Comparison of ENCODE assay signal across 8 mouse cellular contexts in the genomic region with DNA sequence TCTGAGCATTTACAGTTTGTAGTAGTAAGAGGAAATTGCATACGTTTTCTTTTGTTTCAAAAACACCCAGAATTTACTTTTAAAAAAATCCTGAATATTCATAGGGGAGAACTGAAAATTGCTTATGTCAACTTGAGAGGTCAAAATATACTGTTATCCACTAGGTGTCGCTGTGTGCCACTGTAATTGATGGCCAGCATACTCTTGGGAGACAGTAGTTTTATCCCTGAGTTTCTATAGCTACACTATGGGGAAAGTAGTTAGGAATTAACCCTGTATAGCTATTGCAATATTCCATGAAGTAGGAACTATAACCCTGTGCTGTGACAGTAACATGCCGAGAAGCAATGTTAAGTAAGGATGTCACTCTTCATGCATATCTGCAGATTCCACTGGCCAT. TPM values are rescaled to one million over a fixed set of nuclear protein-coding genes. Genes with fewer than 3 reads are reported as not detected.
DNase-seq lines count a peak whose midpoint lies in the region; ATAC-seq and TF ChIP-seq lines count a peak whose summit lies in the region.

No protein-coding gene starts in this region.

- H3K36me3 ChIP-seq in lung, postnatal 0 days (ENCODE audit: insufficient read depth, low read length) = no peaks in the 10 kb centered on the region

- H3K4me2 ChIP-seq in lung, postnatal 0 days (replicated peaks; ENCODE audit: low read depth, low read length) = no peak overlapping the region

- TF ChIP-seq EP300 in lung, postnatal 0 days (IDR thresholded peaks at IDR 0.05) = no peak

- TF ChIP-seq CTCF in lung, postnatal 0 days (IDR thresholded peaks at IDR 0.05) = peak; percentile 78

- WGBS in lung, postnatal 0 days = 26% methylated on average over 3 of the region's 3 CpGs

- no peak overlapping the region for H3K9ac ChIP-seq in lung, postnatal 0 days (replicated peaks; ENCODE audit: low read depth)

- H3K27me3 ChIP-seq in lung, postnatal 0 days (replicated peaks; ENCODE audit: insufficient read depth, low read length) = no peaks in the 10 kb centered on the region

- intact Hi-C loops in heart, postnatal 14 days (cut with DNase I) = loop anchor here (5.0 kb wide), 2 partner anchors 45 to 180 kb away; no protein-coding TSS in a partner anchor

- DNase-seq in gastrocnemius, adult 18-20 months (ENCODE audit: low spot score) = peak; percentile 36
- DNase-seq in gastrocnemius, postnatal 25 days = no peak
- DNase-seq in right cerebral cortex, adult 18-20 months = peak; percentile 25
- DNase-seq in right cerebral cortex, postnatal 36 days (ENCODE audit: low spot score in 2 of 2) = no peak
- peak; percentile 8 for DNase-seq in c-Kit-negative CD71-positive TER-119-positive erythroid progenitor cells, embryonic 14.5 days (ENCODE audit: low read depth, low spot score)
- DNase-seq in heart, postnatal 14 days = peak; percentile 23 to 57
- DNase-seq in lung, postnatal 0 days (ENCODE audit: low spot score) = peak; percentile 44
- DNase-seq in skeletal muscle tissue, adult 2 months (ENCODE audit: low read depth, low spot score) = peak; percentile 17

- H3K4me3 ChIP-seq in lung, postnatal 0 days (ENCODE audit: low read depth, low read length) = no peak overlapping the region

- no peaks in the 10 kb centered on the region for H3K9me3 ChIP-seq in lung, postnatal 0 days (ENCODE audit: low read length)

- no peaks in the 10 kb centered on the region for H3K4me1 ChIP-seq in lung, postnatal 0 days (ENCODE audit: insufficient read depth, low read depth, low read length)

- ATAC-seq in lung, postnatal 0 days = no peak

- no peak overlapping the region for H3K27ac ChIP-seq in lung, postnatal 0 days (ENCODE audit: low read length)

RNA-seq across cellular contexts. Expression of a gene that starts 20.5 kb away (rescaled TPM):
- total RNA-seq in gastrocnemius, adult 18-20 months (2021) = not detected
- under 1 TPM in 1 of 2 experiments, not detected in 1; 0.16 TPM for total RNA-seq in gastrocnemius, postnatal 25 days (2021)
- total RNA-seq in heart, postnatal 14 days (2021) = not detected
- polyA plus RNA-seq in lung, postnatal 0 days (2015; fragmentation: Nextera tagmentation; extraction: Ambion mirVana) = not detected in 2 replicates

RNA-seq across cellular contexts. Expression of a gene that starts 51.4 kb away (rescaled TPM):
- under 1 TPM in 1 of 2 experiments, not detected in 1; 0.11 TPM for total RNA-seq in gastrocnemius, adult 18-20 months (2021)
- total RNA-seq in gastrocnemius, postnatal 25 days (2021) = not detected
- under 1 TPM in 1 of 2 experiments, not detected in 1; 0.32 TPM for total RNA-seq in heart, postnatal 14 days (2021)
- polyA plus RNA-seq in lung, postnatal 0 days (2015; fragmentation: Nextera tagmentation; extraction: Ambion mirVana) = 0.41 and 0.69 TPM in 2 replicates

Comparison
In these comparisons a context has a peak if more than half of its experiments do, and no peak if none do; other contexts are left out.
1. DNase-seq: peak in gastrocnemius, adult 18-20 months (single experiment), right cerebral cortex, adult 18-20 months (single experiment), c-Kit-negative CD71-positive TER-119-positive erythroid progenitor cells, embryonic 14.5 days (single experiment), heart, postnatal 14 days (2 of 2), lung, postnatal 0 days (single experiment) and skeletal muscle tissue, adult 2 months (single experiment); none in gastrocnemius, postnatal 25 days (single experiment) and right cerebral cortex, postnatal 36 days (0 of 2).